Mouse (Mus musculus) heart, embryonic 10.5 days (tissue): ENCODE results near the gene Disp3. TPM values are rescaled to one million over a fixed set of nuclear protein-coding genes. Genes with fewer than 3 reads are reported as not detected.

Experiments
- DNase-seq: peaks from one replicate; pipeline ENCODE4 v3.0.0-alpha.2; 2017; ENCODE audit warnings: low spot score
- H3K27ac ChIP-seq: fragments of 300-500 bp; sonication (generic); 2 replicates; pipeline ENCODE4 v1.5.1; 2016; ENCODE audit warnings: mild to moderate bottlenecking
- H3K27me3 ChIP-seq: fragments of 300-500 bp; sonication (generic); 2 replicates; pipeline ENCODE4 v1.6.1; 2016; ENCODE audit warnings: mild to moderate bottlenecking; ENCODE audit not compliant: poor library complexity, insufficient read depth, severe bottlenecking
- H3K36me3 ChIP-seq: fragments of 300-500 bp; sonication (generic); 2 replicates; pipeline ENCODE4 v1.6.1; 2016; ENCODE audit warnings: mild to moderate bottlenecking, moderate library complexity
- H3K4me1 ChIP-seq: fragments of 300-500 bp; sonication (generic); 2 replicates; pipeline ENCODE4 v1.6.1; 2016; ENCODE audit warnings: mild to moderate bottlenecking
- H3K4me3 ChIP-seq: fragments of 300-500 bp; sonication (generic); 2 replicates; pipeline ENCODE4 v1.5.1; 2016; ENCODE audit warnings: mild to moderate bottlenecking, moderate library complexity
- H3K9me3 ChIP-seq: fragments of 300-500 bp; sonication (generic); 2 replicates; pipeline ENCODE4 v1.6.1; 2016; ENCODE audit warnings: mild to moderate bottlenecking, moderate library complexity
- WGBS: fragments of 180-500 bp; shearing (Covaris S2); methylation state at CpG from one replicate; pipeline ENCODE4 v1.1.7; 2016; 5-methylcytosine and 5-hydroxymethylcytosine counted together
- polyA plus RNA-seq: library from polyadenylated mRNA; unstranded; fragments of >200 nt; fragmentation: Nextera tagmentation; extraction: Ambion mirVana; gene quantifications from 2 replicates; pipeline ENCODE4 v1.2.1, GENCODE M21; 2016

Disp3 gene
- polyA plus RNA-seq, 1 experiment from 2014 or later = 0.04 TPM

DNA sequence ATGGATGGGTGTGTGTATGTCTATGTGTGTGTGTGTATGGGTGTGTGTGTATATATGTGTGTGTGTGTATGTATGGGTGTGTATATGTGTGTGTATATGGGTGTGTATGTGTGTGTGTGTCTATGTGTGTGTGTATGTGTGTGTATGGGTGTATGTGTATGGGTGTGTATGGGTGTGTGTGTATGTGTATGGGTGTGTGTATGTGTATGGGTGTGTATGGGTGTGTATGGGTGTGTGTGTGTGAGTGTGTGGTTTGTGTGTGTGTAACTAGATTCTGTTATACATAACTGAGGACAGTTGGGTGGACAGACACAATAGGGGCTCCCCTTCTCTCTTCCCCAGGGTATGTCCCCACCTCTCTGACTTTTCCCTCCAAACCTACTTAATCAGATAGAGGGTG, 93.4 kb downstream of the Disp3 start:
- no peaks in the 10 kb centered on the region for H3K36me3 ChIP-seq

DNA sequence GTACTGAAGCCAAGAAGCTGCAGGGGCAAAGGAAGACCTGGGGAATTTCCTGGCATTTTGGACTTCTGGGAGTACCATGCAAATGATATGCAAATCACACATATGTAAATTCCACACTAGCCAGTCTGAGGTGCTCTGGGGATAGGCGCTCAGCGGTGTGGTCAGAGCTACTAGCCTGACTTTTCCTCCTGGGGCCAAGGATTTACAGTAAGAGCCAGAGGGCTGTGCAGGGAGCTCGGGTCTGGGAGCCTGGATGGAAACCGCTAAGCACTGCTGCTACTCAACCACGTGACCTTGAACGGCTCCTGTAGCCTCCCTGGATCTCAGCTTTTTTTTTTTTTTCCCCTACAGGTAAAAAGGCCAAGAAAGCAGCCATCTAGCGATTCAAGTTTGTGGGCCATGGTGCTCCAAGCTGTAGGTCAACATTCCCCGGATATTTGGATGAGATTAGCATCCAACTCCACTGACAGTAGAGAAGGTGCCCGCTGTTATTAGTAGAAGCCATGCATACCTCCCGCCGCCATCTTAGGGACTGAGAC, 95.0 kb downstream of the Disp3 start:
- H3K27ac ChIP-seq = no peak overlapping the region
- H3K27me3 ChIP-seq = peaks cover 25% of the 10 kb centered on the region; the same call in 1 of the 2 replicates
- DNase-seq = no peak
- WGBS = 24% methylated on average over 11 of the region's 11 CpGs
- no peak overlapping the region for H3K4me3 ChIP-seq
- peaks cover 5% of the 10 kb centered on the region; the same call in 1 of the 2 replicates for H3K4me1 ChIP-seq
- H3K9me3 ChIP-seq = no peaks in the 10 kb centered on the region
- H3K36me3 ChIP-seq = no peaks in the 10 kb centered on the region

More for the DNA sequence above, 93.4 kb downstream of the Disp3 start:
- Histone ChIP-seq H3K27me3 (peaks cover 38% of the 10 kb centered on the region), H3K4me3 (no peak overlapping the region), H3K4me1 (peaks cover 5% of the 10 kb centered on the region; the same call in 1 of the 2 replicates), H3K9me3 (no peaks in the 10 kb centered on the region), H3K27ac (no peak overlapping the region)
- no peak for DNase-seq

Other genes with a start within 250 kb of the Disp3 start
- 8.0 and 8.4 TPM in 2 replicates for gene Clcn6, start 249.1 kb downstream of the Disp3 start, polyA plus RNA-seq
- gene Mthfr, start 248.9 kb downstream of the Disp3 start, polyA plus RNA-seq = 13.5 and 15.6 TPM in 2 replicates
- 20.8 and 25.5 TPM in 2 replicates for gene Agtrap, start 199.9 kb downstream of the Disp3 start, polyA plus RNA-seq
- gene Mad2l2, start 157.6 kb downstream of the Disp3 start, polyA plus RNA-seq = 43.3 and 51.9 TPM in 2 replicates
- 0.12 and 0.48 TPM in 2 replicates for gene Draxin, start 157.3 kb downstream of the Disp3 start, polyA plus RNA-seq
- gene Fbxo6, start 135.8 kb downstream of the Disp3 start, polyA plus RNA-seq = 19.5 and 21.1 TPM in 2 replicates
- 13.0 and 23.1 TPM in 2 replicates for gene Fbxo44, start 127.5 kb downstream of the Disp3 start, polyA plus RNA-seq
- gene Fbxo2, start 127.3 kb downstream of the Disp3 start, polyA plus RNA-seq = 0.67 and 0.97 TPM in 2 replicates
- gene Ubiad1, start 156.8 kb upstream of the Disp3 start, polyA plus RNA-seq = 24.7 and 26.9 TPM in 2 replicates
- gene Mtor, start 160.6 kb upstream of the Disp3 start, polyA plus RNA-seq = 17.3 and 19.9 TPM in 2 replicates
- 2.8 and 4.3 TPM in 2 replicates for gene Angptl7, start 212.5 kb upstream of the Disp3 start, polyA plus RNA-seq